Mouse (Mus musculus) hindbrain, embryonic 15.5 days (tissue): ENCODE measurements at regions not wholly inside any gene's neighbourhood (a gene's known extent, or its start where the extent isn't known, plus 50 kb on each side); places are given as distances from the start of the nearest gene placed in this dataset.

Source experiments
- ATAC-seq: fragments of 200-750 bp; cut with Nextera tagmentation; 2 replicates; pipeline ENCODE4 v1.8.0; 2017; ENCODE audit warnings: low read depth, moderate number of reproducible peaks, moderate TSS enrichment; ENCODE audit not compliant: low FRiP score
- H3K27ac ChIP-seq: fragments of 300-500 bp; sonication (generic); replicated peaks from 2 replicates; pipeline ENCODE4 v1.5.1; 2015; ENCODE audit warnings: mild to moderate bottlenecking, inconsistent platforms
- H3K27me3 ChIP-seq: fragments of 300-500 bp; sonication (generic); 2 replicates; pipeline ENCODE4 v1.6.1; 2015; ENCODE audit warnings: control low read depth, inconsistent platforms
- H3K36me3 ChIP-seq: fragments of 300-500 bp; sonication (generic); 2 replicates; pipeline ENCODE4 v1.6.1; 2015; ENCODE audit warnings: control low read depth, inconsistent platforms
- H3K4me1 ChIP-seq: fragments of 300-500 bp; sonication (generic); replicated peaks from 2 replicates; pipeline ENCODE4 v1.6.1; 2015; ENCODE audit warnings: control low read depth, inconsistent platforms
- H3K4me2 ChIP-seq: fragments of 300-500 bp; sonication (generic); 2 replicates; pipeline ENCODE4 v1.6.1; 2015; ENCODE audit warnings: moderate library complexity, mild to moderate bottlenecking, inconsistent platforms
- H3K4me3 ChIP-seq: fragments of 300-500 bp; sonication (generic); 2 replicates; pipeline ENCODE4 v1.5.1; 2015; ENCODE audit warnings: mild to moderate bottlenecking, inconsistent platforms
- H3K9ac ChIP-seq: fragments of 300-500 bp; sonication (generic); 2 replicates; pipeline ENCODE4 v1.6.1; 2015; ENCODE audit warnings: inconsistent platforms
- H3K9me3 ChIP-seq: fragments of 300-500 bp; sonication (generic); 2 replicates; pipeline ENCODE4 v1.6.1; 2016; ENCODE audit warnings: control low read depth, inconsistent platforms
- WGBS: fragments of 180-500 bp; shearing (Covaris S2); methylation state at CpG from one replicate; pipeline ENCODE4 v1.1.7; 2015; 5-methylcytosine and 5-hydroxymethylcytosine counted together

DNA sequence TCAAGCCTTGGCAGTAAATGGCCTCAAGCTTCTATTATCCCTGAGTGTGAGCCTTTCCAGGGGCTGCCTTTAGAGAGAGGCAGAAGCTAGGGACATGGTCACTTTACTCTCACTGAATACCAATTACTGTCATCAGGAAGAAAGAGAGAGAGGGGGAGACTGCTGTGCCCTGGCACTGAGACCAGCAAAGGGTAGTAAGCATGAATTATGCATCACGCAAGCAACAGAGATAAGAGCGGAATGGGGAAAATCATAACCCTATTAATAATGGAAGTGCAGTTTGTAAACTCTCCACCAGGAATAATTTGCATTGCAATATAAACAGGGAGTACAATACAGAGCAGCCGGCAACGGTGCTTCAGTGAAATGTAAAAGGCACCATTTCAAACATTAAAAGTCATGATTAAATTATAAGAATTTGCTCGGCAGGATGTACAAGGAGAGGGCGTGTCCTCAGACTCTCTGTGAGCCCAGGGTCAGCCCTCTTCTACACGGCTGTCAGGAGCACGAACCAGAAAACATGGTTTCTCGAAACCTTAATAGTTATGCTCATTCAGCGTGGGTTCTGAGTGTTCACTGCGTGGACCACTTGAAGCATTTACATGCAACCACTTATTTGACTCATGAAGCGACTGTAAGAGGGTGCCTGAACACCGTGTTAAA is 175.2 kb downstream of the Gm826 start:
- H3K36me3 ChIP-seq, result no peaks in the 10 kb centered on the region
- WGBS, result 32% methylated on average over 13 of the region's 13 CpGs
- no peak overlapping the region for H3K27ac ChIP-seq
- H3K4me2 ChIP-seq, result peak overlapping the region; percentile 37
- H3K4me1 ChIP-seq, result peaks cover 13% of the 10 kb centered on the region; the same call in 1 of the 2 replicates
- H3K9me3 ChIP-seq, result no peaks in the 10 kb centered on the region
- H3K27me3 ChIP-seq, result no peaks in the 10 kb centered on the region
- H3K4me3 ChIP-seq, result no peak overlapping the region
- no peak overlapping the region for H3K9ac ChIP-seq
- peak; percentile 84 for ATAC-seq

DNA sequence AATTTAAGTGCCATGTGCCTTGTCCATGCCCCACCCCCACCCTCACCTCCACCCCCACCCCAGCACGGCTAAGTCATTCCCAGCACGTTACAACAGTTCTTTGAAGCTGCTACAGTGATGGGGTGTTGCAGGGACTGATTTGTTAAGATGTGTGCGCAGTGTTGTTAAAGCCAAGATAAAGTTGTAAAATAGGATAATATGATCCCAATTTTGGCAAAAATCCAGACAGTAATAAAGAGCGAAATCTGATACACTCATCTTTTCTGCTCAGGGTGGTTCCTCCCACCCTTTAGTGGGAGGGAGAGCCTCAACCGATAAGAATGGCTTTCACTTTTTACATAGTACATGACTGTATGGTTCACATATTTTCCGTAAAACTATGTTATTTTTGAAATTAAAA is 180.2 kb downstream of the Gm826 start:
- Histone ChIP-seq H3K4me3 (no peak overlapping the region), H3K9me3 (no peaks in the 10 kb centered on the region), H3K27me3 (no peaks in the 10 kb centered on the region), H3K9ac (no peak overlapping the region), H3K4me2 (no peak overlapping the region), H3K36me3 (no peaks in the 10 kb centered on the region), H3K27ac (no peak overlapping the region), H3K4me1 (peaks cover 9% of the 10 kb centered on the region; the same call in 1 of the 2 replicates)
- 71% methylated on average over 6 of the region's 6 CpGs for WGBS
- no peak for ATAC-seq

GRCm38 (mm10) chr2:160152101-160152500 is 181.9 kb downstream of the Gm826 start:
- H3K36me3 ChIP-seq, result no peaks in the 10 kb centered on the region
- no peak overlapping the region for H3K9ac ChIP-seq
- H3K27me3 ChIP-seq, result no peaks in the 10 kb centered on the region
- H3K4me2 ChIP-seq, result no peak overlapping the region
- ATAC-seq, result no peak
- no peak overlapping the region for H3K4me3 ChIP-seq
- H3K4me1 ChIP-seq, result no peaks in the 10 kb centered on the region
- WGBS, result 82% methylated on average over 3 of the region's 3 CpGs
- no peaks in the 10 kb centered on the region for H3K9me3 ChIP-seq
- no peak overlapping the region for H3K27ac ChIP-seq

DNA sequence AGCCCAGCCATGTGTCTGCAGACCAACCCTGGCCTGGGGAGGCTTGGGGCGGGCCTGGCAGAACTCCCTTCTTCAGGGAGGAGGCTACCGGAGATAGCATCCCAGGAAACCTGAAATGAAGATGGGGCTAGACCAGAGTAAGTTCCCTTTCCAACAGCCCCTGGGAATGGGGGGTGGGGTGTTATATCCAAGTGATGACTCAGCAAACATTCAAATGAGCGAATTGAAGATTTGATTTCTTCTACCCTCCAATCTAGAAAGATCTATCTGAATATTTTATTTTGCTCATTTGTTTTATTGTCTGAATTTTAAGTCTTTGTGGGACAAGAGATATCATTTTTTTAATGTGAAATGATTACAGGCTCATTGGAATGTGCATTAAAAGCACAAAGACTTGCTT is 185.0 kb downstream of the Gm826 start:
- Histone ChIP-seq H3K4me3 (no peak overlapping the region), H3K4me2 (no peak overlapping the region), H3K9me3 (no peaks in the 10 kb centered on the region), H3K9ac (no peak overlapping the region), H3K27me3 (no peaks in the 10 kb centered on the region), H3K4me1 (no peaks in the 10 kb centered on the region), H3K27ac (no peak overlapping the region), H3K36me3 (no peaks in the 10 kb centered on the region)
- WGBS, result 86% methylated on average over 3 of the region's 3 CpGs
- ATAC-seq, result no peak

DNA sequence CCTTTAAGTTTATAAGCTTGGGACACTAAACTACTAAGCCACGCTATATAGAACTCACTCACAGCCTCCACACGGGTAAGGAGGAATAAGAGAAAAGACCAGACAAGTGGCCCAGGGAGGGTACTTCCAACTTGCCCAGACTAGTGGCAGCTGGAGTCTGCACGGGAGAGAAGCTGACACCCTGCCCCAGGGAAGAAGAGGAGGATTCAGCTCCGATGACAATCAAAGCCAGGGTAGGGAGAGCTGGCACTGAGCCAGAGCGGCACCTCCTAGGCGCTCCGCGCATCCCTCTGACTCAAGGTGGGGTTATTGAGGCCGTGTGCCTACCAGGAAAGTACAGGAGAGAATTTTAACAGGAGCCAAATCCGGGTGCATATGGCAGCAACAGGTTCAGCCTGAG is 185.4 kb downstream of the Gm826 start:
- Histone ChIP-seq H3K4me1 (no peaks in the 10 kb centered on the region), H3K27me3 (no peaks in the 10 kb centered on the region)
- 72% methylated on average over 10 of the region's 10 CpGs for WGBS

DNA sequence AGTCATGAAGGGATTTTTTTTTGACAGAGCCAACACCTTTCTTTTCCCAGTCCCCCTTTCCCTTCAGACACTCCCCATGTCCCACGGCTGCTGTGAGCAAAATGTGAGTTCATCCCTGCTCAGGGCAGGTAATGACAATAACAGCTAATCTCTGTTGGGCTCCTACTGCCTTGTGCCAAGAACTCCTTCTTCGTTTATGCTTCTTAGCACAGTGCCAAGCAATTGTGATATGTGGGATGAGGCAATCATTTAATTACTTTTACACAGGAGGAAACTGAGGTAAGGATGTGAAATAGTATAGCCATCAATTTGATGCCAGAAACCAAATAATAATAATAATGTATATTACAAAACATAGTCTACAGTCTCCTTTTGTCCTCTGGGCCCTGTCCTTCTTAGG is 185.9 kb downstream of the Gm826 start:
- H3K4me3 ChIP-seq, result no peak overlapping the region
- ATAC-seq, result no peak
- H3K9me3 ChIP-seq, result no peaks in the 10 kb centered on the region
- 63% methylated on average over 2 of the region's 2 CpGs for WGBS
- no peak overlapping the region for H3K9ac ChIP-seq
- no peak overlapping the region for H3K4me2 ChIP-seq
- no peaks in the 10 kb centered on the region for H3K4me1 ChIP-seq
- no peaks in the 10 kb centered on the region for H3K27me3 ChIP-seq
- H3K27ac ChIP-seq, result no peak overlapping the region
- H3K36me3 ChIP-seq, result no peaks in the 10 kb centered on the region

More for the DNA sequence above, 185.4 kb downstream of the Gm826 start:
- H3K36me3 ChIP-seq, result no peaks in the 10 kb centered on the region
- no peaks in the 10 kb centered on the region for H3K9me3 ChIP-seq
- no peak overlapping the region for H3K4me2 ChIP-seq
- no peak for ATAC-seq
- H3K9ac ChIP-seq, result no peak overlapping the region
- no peak overlapping the region for H3K4me3 ChIP-seq
- H3K27ac ChIP-seq, result no peak overlapping the region

GRCm38 (mm10) chr2:160140166-160140740 is 193.7 kb downstream of the Gm826 start:
- 78% methylated on average over 4 of the region's 4 CpGs for WGBS
- H3K9ac ChIP-seq, result no peak overlapping the region
- 0 out of 2 replicates have a peak, but pooled peaks cover 3% of the 10 kb centered on the region for H3K4me1 ChIP-seq

GRCm38 (mm10) chr2:160138091-160138490 is 195.9 kb downstream of the Gm826 start:
- 89% methylated on average over 2 of the region's 2 CpGs for WGBS
- ATAC-seq, result no peak

More at GRCm38 (mm10) chr2:160140166-160140740, 193.7 kb downstream of the Gm826 start:
- Histone ChIP-seq H3K36me3 (no peaks in the 10 kb centered on the region), H3K4me3 (no peak overlapping the region), H3K9me3 (no peaks in the 10 kb centered on the region), H3K4me2 (no peak overlapping the region), H3K27ac (no peak overlapping the region), H3K27me3 (no peaks in the 10 kb centered on the region)
- no peak for ATAC-seq

GRCm38 (mm10) chr2:160131797-160132196 is 202.2 kb downstream of the Gm826 start:
- Histone ChIP-seq H3K4me2 (no peak overlapping the region), H3K27me3 (no peaks in the 10 kb centered on the region), H3K4me1 (no peaks in the 10 kb centered on the region), H3K9me3 (no peaks in the 10 kb centered on the region), H3K4me3 (no peak overlapping the region), H3K27ac (no peak overlapping the region), H3K36me3 (no peaks in the 10 kb centered on the region), H3K9ac (no peak overlapping the region)
- no peak for ATAC-seq
- 41% methylated on average over 2 of the region's 2 CpGs for WGBS

More at GRCm38 (mm10) chr2:160138091-160138490, 195.9 kb downstream of the Gm826 start:
- Histone ChIP-seq H3K27me3 (no peaks in the 10 kb centered on the region), H3K36me3 (no peaks in the 10 kb centered on the region), H3K9ac (no peak overlapping the region), H3K4me2 (no peak overlapping the region), H3K27ac (no peak overlapping the region), H3K9me3 (no peaks in the 10 kb centered on the region), H3K4me3 (no peak overlapping the region), H3K4me1 (0 out of 2 replicates have a peak, but pooled peaks cover 3% of the 10 kb centered on the region)

DNA sequence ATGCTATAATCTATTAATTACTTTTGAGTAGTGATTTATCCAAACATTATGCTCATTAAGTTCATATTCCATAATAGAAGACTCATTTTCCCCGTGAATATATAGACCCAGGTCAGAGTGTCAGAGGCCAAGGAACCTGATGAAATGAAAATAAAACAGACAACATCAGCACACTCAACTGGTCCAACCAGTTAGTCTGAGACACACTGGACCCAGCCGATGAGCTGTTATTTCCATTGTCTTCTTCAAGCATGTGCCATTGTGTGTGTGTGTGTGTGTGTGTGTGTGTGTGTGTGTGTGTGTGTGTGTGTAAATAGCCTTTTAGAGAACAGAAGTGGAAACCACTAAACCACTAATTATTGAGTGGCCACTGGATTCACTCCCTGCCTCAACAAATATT is 202.6 kb downstream of the Gm826 start:
- H3K4me1 ChIP-seq, result no peaks in the 10 kb centered on the region
- H3K9ac ChIP-seq, result no peak overlapping the region
- no peak overlapping the region for H3K4me3 ChIP-seq
- H3K4me2 ChIP-seq, result no peak overlapping the region
- ATAC-seq, result no peak
- WGBS, result 64% methylated on average over 2 of the region's 2 CpGs
- H3K36me3 ChIP-seq, result no peaks in the 10 kb centered on the region
- H3K27ac ChIP-seq, result no peak overlapping the region
- no peaks in the 10 kb centered on the region for H3K9me3 ChIP-seq
- H3K27me3 ChIP-seq, result no peaks in the 10 kb centered on the region

DNA sequence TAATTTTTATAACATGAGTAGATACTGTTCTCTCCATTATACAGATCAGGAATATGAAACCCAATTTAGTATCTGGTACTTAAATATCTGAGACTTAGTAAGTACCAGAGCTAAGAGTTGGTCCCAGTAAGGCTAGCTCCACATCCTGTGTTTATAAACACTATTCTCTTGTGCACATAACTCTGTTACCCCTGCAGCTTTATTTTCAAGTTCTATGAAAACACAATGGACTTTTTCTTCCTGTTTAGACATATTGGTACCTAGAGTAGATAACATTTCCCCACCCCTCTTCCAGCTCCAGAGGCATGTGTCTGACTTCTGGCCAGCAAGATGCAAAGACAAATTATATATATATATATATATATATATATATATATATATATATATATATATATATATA is 216.8 kb downstream of the Gm826 start:
- Histone ChIP-seq H3K27me3 (no peaks in the 10 kb centered on the region), H3K36me3 (no peaks in the 10 kb centered on the region), H3K27ac (no peak overlapping the region), H3K4me1 (no peaks in the 10 kb centered on the region), H3K9ac (no peak overlapping the region), H3K4me2 (no peak overlapping the region), H3K4me3 (no peak overlapping the region), H3K9me3 (no peaks in the 10 kb centered on the region)
- ATAC-seq, result no peak

DNA sequence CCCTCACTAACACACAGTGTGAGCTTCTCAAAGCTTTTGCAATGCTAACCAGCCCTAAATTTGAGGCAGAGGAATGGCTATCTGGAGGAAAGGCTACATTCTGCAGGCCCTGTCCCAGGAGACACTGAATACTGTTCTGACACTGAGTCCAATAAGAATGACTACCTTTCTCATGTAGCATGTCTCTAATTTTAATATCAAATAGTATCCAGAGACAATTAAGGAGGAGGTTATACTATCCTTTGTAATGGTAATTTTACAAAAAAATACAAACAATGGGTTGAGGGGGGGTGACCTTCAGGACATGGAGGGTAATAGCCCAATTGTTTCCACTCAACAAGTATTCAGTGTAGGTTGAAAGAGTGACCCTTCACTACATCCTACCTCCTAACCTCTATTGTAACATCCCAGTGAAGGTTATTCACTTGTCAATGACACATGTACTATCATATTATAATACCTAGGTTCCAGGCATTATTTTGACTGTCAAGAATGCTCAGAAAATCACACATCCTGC is 222.7 kb downstream of the Gm826 start:
- Histone ChIP-seq H3K9me3 (no peaks in the 10 kb centered on the region), H3K4me3 (no peak overlapping the region), H3K27me3 (0 out of 2 replicates have a peak, but pooled peaks cover 2% of the 10 kb centered on the region), H3K4me1 (no peaks in the 10 kb centered on the region), H3K9ac (no peak overlapping the region), H3K4me2 (no peak overlapping the region), H3K36me3 (no peaks in the 10 kb centered on the region), H3K27ac (no peak overlapping the region)
- no peak for ATAC-seq
